Mouse (Mus musculus) intestine, embryonic 15.5 days (tissue): ENCODE data around the gene 1700034J05Rik. TPM values are rescaled to one million over a fixed set of nuclear protein-coding genes. Genes with fewer than 3 reads are reported as not detected.

ENCODE experiments used
- ATAC-seq: fragments of 200-750 bp; cut with Nextera tagmentation; 2 replicates; pipeline ENCODE4 v1.8.0; 2017; ENCODE audit warnings: moderate TSS enrichment, moderate library complexity
- H3K27ac ChIP-seq: fragments of 300-500 bp; sonication (generic); 2 replicates; pipeline ENCODE4 v1.5.1; 2015; ENCODE audit warnings: mild to moderate bottlenecking, inconsistent platforms
- H3K27me3 ChIP-seq: fragments of 300-500 bp; sonication (generic); replicated peaks from 2 replicates; pipeline ENCODE4 v1.6.1; 2015; ENCODE audit warnings: inconsistent platforms
- H3K36me3 ChIP-seq: fragments of 300-500 bp; sonication (generic); 2 replicates; pipeline ENCODE4 v1.6.1; 2015; ENCODE audit warnings: inconsistent platforms
- H3K4me1 ChIP-seq: fragments of 300-500 bp; sonication (generic); replicated peaks from 2 replicates; pipeline ENCODE4 v1.6.1; 2015; ENCODE audit warnings: inconsistent platforms
- H3K4me2 ChIP-seq: fragments of 300-500 bp; sonication (generic); replicated peaks from 2 replicates; pipeline ENCODE4 v1.6.1; 2015; ENCODE audit warnings: mild to moderate bottlenecking, inconsistent platforms
- H3K4me3 ChIP-seq: fragments of 300-500 bp; sonication (generic); replicated peaks from 2 replicates; pipeline ENCODE4 v1.5.1; 2015; ENCODE audit warnings: inconsistent platforms
- H3K9ac ChIP-seq: fragments of 300-500 bp; sonication (generic); 2 replicates; pipeline ENCODE4 v1.6.1; 2015; ENCODE audit warnings: inconsistent platforms
- H3K9me3 ChIP-seq: fragments of 300-500 bp; sonication (generic); 2 replicates; pipeline ENCODE4 v1.6.1; 2016; ENCODE audit warnings: inconsistent platforms
- WGBS: fragments of 180-500 bp; shearing (Covaris S2); methylation state at CpG from one replicate; pipeline ENCODE4 v1.1.7; 2015; 5-methylcytosine and 5-hydroxymethylcytosine counted together
- polyA plus RNA-seq: library from polyadenylated mRNA; unstranded; fragments of >200 nt; fragmentation: Nextera tagmentation; extraction: Ambion mirVana; gene quantifications from 2 replicates; pipeline ENCODE4 v1.2.1, GENCODE M21; 2015

1700034J05Rik gene
- polyA plus RNA-seq, 1 experiment from 2014 or later: 0.21 TPM

DNA sequence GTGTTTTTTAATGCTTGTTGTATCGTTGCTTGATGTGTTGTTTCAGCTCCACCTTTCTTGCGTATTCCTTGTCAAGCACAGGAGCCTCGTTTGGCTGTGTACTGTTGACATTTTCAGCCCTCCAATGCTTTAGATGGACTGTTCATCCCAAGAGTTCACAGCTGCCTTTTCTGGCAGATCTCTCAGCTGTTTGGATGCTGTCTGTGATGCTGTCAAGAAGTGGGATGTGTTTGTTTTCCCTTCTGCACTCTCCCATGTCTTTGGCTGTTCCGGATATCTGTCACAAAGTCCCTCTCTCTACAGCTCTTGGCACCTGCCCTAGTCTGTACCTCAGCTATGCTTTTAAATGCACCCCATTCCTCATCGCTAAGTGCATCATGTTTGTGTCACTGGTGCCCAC lies 6.7 kb upstream of the 1700034J05Rik start:
- Histone ChIP-seq H3K36me3 (no peaks in the 10 kb centered on the region), H3K9ac (no peak overlapping the region), H3K9me3 (no peaks in the 10 kb centered on the region), H3K4me2 (no peak overlapping the region), H3K27me3 (no peaks in the 10 kb centered on the region), H3K4me1 (peaks cover 9% of the 10 kb centered on the region), H3K27ac (no peak overlapping the region), H3K4me3 (no peak overlapping the region)
- ATAC-seq: no peak
- 64% methylated on average over 5 of the region's 5 CpGs for WGBS

DNA sequence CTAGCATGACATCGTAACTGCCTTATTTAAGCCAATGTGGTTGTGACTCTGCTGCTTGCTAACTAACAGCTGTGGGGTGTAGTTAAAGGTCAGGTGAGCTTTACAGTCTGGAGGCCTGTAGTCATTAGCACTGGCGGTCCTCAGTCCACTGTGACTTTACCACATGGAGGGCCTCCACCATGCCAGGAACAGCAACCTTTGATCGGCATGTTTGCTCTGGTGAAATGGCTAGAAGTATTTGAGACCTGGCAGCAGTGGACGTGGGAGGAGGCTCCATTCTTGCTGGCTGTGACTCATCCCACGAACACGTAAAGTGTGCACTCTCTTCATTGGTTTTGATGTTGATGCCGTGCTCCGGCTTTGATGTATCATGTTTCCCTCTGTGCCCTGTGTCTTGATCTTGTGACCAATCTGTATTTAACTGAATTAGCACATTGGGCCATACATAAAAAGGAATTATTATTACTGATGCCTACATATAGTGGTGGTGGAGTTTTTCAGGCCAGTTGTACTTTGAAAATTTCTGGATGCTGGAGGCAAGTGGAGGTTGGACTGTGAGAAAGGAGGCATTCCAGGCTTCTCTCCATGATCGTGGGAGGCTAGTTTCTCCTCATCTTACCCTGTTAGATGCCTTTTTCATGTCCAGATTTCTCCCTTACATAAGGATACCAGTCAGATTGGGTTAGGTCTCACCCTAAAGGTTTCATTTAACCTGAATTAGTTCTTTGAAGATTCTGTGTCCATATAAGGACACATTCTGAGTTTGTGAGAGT lies 5.9 kb upstream of the 1700034J05Rik start:
- H3K36me3 ChIP-seq: no peaks in the 10 kb centered on the region
- no peak overlapping the region for H3K27ac ChIP-seq
- no peak overlapping the region for H3K9ac ChIP-seq
- peaks cover 10% of the 10 kb centered on the region for H3K4me1 ChIP-seq
- H3K9me3 ChIP-seq: no peaks in the 10 kb centered on the region
- H3K4me2 ChIP-seq: no peak overlapping the region
- no peak overlapping the region for H3K4me3 ChIP-seq
- peak; percentile 81 for ATAC-seq
- no peaks in the 10 kb centered on the region for H3K27me3 ChIP-seq
- WGBS: 59% methylated on average over 9 of the region's 9 CpGs

DNA sequence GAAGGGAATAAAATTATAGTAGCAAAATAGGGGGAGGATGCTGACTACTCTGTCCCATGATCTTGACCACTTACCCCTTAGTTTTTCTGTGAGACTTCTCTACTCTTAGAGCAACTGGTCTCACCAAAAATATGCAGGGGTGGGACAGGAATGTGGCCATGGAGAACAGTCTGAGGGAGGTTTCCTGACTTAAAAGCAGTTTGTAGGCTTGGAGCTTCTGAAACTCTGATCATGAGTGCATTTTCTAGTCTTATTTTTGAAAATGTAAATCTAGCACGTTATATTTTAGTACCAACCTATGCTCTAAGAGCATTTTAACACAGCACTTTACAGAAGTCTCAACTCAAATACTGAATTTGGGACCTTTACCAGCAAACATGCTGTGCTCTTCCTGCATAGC lies 4.5 kb upstream of the 1700034J05Rik start:
- no peak for ATAC-seq

DNA sequence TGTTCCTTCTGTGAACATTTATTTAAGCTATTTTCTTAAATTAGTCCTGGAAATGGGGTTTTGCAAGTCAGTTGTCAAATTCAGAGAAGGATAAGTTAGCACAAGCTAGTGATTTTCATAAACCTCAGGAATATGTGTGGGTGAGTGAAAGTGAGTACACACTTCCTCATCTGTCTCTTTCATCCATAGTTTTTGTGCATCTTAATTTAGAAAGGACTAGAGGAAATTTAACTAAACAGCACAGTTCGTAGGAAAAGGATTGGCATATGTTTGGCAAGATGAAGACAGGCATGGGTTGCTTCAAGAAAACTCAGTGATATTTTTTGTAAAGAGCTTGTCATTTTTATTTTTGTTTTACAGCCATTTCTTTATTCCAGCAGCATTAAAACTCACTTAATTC lies 2.7 kb upstream of the 1700034J05Rik start:
- no peak overlapping the region for H3K9ac ChIP-seq
- H3K9me3 ChIP-seq: no peaks in the 10 kb centered on the region
- no peaks in the 10 kb centered on the region for H3K27me3 ChIP-seq
- H3K4me2 ChIP-seq: no peak overlapping the region
- H3K4me1 ChIP-seq: peaks cover 8% of the 10 kb centered on the region
- ATAC-seq: no peak
- no peak overlapping the region for H3K4me3 ChIP-seq
- 78% methylated on average over 1 of the region's 1 CpGs for WGBS
- H3K36me3 ChIP-seq: no peaks in the 10 kb centered on the region
- H3K27ac ChIP-seq: no peak overlapping the region

More for the DNA sequence above, 4.5 kb upstream of the 1700034J05Rik start:
- Histone ChIP-seq H3K9ac (no peak overlapping the region), H3K4me1 (peaks cover 10% of the 10 kb centered on the region), H3K9me3 (no peaks in the 10 kb centered on the region), H3K36me3 (no peaks in the 10 kb centered on the region), H3K4me3 (no peak overlapping the region), H3K27me3 (no peaks in the 10 kb centered on the region), H3K27ac (no peak overlapping the region), H3K4me2 (no peak overlapping the region)
- 77% methylated on average over 1 of the region's 1 CpGs for WGBS

DNA sequence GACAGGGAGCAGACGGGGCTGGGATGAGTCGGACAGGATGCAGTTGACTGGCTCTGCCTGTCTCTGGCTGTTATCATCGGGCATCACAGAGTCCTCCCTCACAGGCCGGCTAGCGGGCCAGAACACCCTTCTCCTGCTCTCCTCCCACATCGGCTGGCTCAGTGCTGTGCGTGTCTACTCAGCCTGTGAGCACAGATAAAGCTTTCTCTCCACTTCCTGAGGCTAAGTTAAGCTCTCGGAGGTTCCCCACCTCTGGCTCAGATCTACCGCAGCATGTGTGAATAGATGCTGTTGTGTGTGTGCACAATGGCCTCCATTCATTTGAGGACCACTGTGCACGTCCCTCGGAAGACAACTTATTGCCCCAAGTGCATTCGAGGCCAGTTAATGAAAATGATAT lies 1.7 kb upstream of the 1700034J05Rik start:
- Histone ChIP-seq H3K4me1 (peaks cover 3% of the 10 kb centered on the region), H3K36me3 (no peaks in the 10 kb centered on the region), H3K9ac (no peak overlapping the region), H3K27ac (peak overlapping the region; percentile 4; the same call in 1 of the 2 replicates), H3K9me3 (no peaks in the 10 kb centered on the region), H3K4me2 (no peak overlapping the region), H3K4me3 (no peak overlapping the region), H3K27me3 (no peaks in the 10 kb centered on the region)
- peak; percentile 75 for ATAC-seq
- WGBS: 45% methylated on average over 12 of the region's 12 CpGs

DNA sequence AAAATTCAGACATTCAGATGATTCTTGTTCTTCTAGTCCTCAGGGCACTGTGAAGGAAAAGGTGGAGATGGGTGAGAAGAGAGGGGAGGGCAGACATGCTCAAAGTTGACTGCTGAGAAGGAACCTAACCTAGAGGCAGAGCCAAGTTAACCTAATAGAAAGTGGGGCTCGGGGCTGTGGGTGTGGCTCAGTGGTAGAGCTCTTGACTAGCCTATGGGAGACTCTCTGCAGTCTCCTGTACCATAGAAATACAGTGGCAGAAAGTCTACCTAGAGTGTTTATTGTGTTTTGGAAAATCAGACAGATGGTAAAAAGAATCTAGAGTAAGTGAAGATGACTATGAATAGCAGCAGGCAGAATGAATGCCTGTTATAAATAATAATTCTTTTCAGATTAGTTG lies 1.3 kb upstream of the 1700034J05Rik start:
- H3K4me3 ChIP-seq: no peak overlapping the region
- peaks cover 3% of the 10 kb centered on the region for H3K4me1 ChIP-seq
- no peaks in the 10 kb centered on the region for H3K9me3 ChIP-seq
- no peak overlapping the region for H3K9ac ChIP-seq
- no peak for ATAC-seq
- 60% methylated on average over 1 of the region's 1 CpGs for WGBS
- H3K27ac ChIP-seq: no peak overlapping the region
- H3K4me2 ChIP-seq: no peak overlapping the region
- H3K36me3 ChIP-seq: no peaks in the 10 kb centered on the region
- H3K27me3 ChIP-seq: no peaks in the 10 kb centered on the region

DNA sequence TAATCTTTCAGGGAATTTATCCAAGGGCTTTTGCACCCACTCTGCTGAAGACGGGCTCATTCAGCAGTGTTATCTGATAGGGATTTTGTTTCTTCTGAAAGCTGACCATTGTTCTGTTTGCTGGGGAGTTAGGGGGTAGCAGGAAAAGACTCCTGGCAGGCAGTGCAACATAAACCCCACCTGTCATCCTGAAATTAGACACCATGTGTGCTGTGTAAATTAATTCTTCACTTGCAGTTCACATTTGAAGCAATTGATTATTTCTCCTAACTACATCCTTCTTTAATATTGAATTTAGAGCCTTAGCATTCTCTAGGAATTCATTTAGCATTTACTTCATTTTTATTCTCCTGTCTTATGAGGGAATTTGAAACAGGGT lies 3.8 kb downstream of the 1700034J05Rik start:
- Histone ChIP-seq H3K27ac (no peak overlapping the region), H3K4me1 (peaks cover 20% of the 10 kb centered on the region), H3K9ac (no peak overlapping the region), H3K4me2 (no peak overlapping the region), H3K36me3 (no peaks in the 10 kb centered on the region), H3K27me3 (no peaks in the 10 kb centered on the region), H3K9me3 (no peaks in the 10 kb centered on the region), H3K4me3 (no peak overlapping the region)
- ATAC-seq: no peak
- WGBS: 45% methylated on average over 1 of the region's 1 CpGs

DNA sequence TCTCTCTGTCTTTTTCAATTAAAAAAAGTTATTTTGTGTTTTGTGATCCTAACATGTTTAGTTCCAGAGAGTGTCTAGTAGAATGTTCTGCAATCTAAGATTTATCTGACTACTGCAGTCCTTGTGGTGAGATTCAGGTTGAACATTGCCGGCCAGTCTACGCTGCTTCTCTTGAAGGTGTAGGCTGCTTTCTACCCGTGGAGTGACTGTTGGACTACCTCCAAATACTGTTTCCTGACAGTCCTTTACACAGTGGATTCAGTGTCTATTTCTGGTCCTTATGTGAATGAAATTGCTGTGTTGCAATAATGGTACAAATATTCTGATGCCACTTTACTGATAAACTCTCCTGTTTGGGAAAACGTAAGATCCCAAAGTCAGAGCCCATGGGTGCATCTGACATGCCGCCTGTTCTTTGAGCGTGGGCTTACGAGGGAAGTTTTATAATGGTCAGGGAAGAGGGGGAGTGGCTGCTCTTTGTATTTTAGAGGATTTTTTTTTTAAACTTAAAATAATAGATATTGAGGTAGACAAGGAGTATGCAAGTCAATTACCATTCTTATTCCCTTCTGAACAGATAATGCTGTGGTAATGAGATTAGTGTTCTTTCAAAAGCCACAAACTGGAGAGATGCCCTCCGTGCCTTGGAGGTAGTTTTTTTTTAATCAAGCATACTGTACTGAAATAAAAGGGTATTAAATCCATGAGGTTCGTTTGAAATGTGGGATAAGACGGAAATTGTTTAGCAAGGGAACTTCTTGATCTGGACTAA lies 4.4 kb downstream of the 1700034J05Rik start:
- Histone ChIP-seq H3K27ac (no peak overlapping the region), H3K9ac (no peak overlapping the region), H3K4me2 (no peak overlapping the region), H3K27me3 (no peaks in the 10 kb centered on the region), H3K36me3 (no peaks in the 10 kb centered on the region), H3K4me1 (peaks cover 25% of the 10 kb centered on the region), H3K4me3 (no peak overlapping the region), H3K9me3 (no peaks in the 10 kb centered on the region)
- WGBS: 73% methylated on average over 10 of the region's 10 CpGs
- ATAC-seq: no peak

DNA sequence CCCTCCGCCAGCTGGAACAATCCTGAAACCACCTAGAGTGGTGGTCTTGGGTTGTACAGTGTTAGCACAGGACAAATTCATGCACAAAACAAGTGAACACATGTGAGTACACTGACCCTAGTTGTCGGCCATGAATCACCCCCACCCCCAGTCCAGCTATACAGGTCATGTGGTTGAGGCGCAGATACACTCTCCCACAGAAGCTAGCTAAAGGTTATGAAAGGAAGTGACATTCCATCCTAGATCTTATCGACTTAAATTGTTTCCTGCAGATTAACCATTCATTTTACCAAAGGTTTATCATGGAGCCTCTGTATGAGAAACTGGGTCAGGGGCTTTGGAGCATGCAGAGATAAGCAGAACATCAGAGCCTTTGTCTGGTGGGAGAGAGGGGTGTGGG lies 7.0 kb downstream of the 1700034J05Rik start:
- no peaks in the 10 kb centered on the region for H3K36me3 ChIP-seq
- H3K4me3 ChIP-seq: no peak overlapping the region
- H3K27ac ChIP-seq: no peak overlapping the region
- H3K4me2 ChIP-seq: no peak overlapping the region
- H3K27me3 ChIP-seq: no peaks in the 10 kb centered on the region
- peaks cover 28% of the 10 kb centered on the region for H3K4me1 ChIP-seq
- 62% methylated on average over 4 of the region's 4 CpGs for WGBS
- ATAC-seq: peak; percentile 53
- H3K9ac ChIP-seq: no peak overlapping the region
- H3K9me3 ChIP-seq: no peaks in the 10 kb centered on the region

DNA sequence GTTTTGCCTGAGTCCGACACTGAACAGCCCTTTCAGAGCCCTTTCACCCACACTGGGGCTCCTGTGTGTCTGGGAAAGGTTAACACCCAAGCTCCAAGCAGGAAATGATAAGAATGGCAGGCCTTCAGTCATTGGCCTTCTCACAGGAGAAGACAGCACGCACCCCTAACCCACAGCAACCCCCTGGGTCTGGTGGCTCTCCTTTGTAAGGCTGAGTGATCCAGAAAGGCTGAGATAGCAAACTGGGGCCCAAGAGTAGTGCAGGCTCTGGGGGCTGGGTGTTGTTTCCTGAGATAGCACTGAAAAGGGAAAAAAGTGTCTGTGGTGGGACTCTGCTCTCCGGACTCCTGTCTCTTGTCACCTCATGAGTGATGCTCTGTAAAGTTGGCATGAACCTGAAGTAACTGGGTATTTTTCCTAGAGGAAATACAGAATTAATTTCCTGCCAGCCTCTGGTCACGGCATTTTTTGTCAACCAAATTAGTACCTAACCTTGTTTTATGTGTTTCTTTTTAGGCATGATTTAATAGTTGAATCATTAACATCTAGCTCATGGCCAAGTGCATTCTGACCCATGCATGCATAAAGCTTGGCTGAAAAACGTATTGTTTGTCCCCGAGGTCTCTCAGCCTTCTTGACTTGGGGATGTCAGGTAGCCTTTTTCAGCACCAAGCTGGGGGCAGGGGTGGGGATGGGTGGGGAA lies 7.7 kb downstream of the 1700034J05Rik start:
- Histone ChIP-seq H3K36me3 (no peaks in the 10 kb centered on the region), H3K4me1 (peaks cover 28% of the 10 kb centered on the region), H3K27ac (no peak overlapping the region), H3K4me2 (no peak overlapping the region), H3K4me3 (no peak overlapping the region), H3K9me3 (no peaks in the 10 kb centered on the region), H3K9ac (no peak overlapping the region), H3K27me3 (no peaks in the 10 kb centered on the region)
- ATAC-seq: no peak
- WGBS: 75% methylated on average over 6 of the region's 6 CpGs

DNA sequence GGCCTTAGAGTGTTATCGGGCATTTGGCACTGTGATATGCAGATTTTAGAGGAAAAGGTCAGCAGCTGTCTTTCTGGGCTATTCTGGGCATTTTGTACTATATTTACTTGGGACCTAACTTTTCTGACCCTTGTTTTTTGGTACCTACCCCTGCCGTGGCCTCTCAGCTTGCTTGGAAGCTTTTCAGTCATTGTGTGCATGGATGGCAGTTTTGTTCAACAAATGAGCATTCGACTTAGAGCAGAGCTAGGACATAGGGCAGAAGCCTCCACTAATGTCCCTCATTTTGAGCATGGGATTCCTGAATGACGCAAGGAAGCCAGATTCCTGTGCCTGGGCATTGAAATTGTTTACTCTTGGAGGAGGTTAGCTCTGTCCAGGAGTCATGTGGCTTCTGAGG lies 9.4 kb downstream of the 1700034J05Rik start:
- H3K4me2 ChIP-seq: no peak overlapping the region
- WGBS: 44% methylated on average over 4 of the region's 4 CpGs
- H3K4me3 ChIP-seq: no peak overlapping the region
- H3K9me3 ChIP-seq: no peaks in the 10 kb centered on the region
- H3K36me3 ChIP-seq: no peaks in the 10 kb centered on the region
- H3K4me1 ChIP-seq: peaks cover 28% of the 10 kb centered on the region
- no peaks in the 10 kb centered on the region for H3K27me3 ChIP-seq
- H3K27ac ChIP-seq: no peak overlapping the region
- ATAC-seq: no peak
- H3K9ac ChIP-seq: no peak overlapping the region

DNA sequence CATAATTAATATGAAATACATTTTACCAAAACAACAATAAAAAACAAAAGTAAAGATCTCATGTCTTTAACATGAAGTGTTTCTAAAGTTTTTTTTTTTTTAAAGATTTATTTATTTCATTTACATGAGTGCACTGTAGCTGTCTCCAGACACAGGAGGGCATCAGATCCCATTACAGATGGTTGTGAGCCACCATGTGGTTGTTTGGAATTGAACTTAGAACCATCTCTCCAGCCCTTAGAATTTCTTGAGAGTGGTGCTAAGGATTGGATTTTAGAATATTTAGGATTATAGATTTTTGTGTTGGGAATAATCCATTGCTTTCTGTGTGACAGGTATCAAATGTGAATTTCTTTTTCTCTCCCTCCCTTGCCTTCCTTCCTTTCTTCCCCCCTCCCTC lies 10.2 kb downstream of the 1700034J05Rik start:
- H3K27ac ChIP-seq: no peak overlapping the region
- H3K36me3 ChIP-seq: no peaks in the 10 kb centered on the region
- ATAC-seq: no peak
- no peaks in the 10 kb centered on the region for H3K9me3 ChIP-seq
- no peak overlapping the region for H3K4me3 ChIP-seq
- no peaks in the 10 kb centered on the region for H3K27me3 ChIP-seq
- no peak overlapping the region for H3K9ac ChIP-seq
- no peak overlapping the region for H3K4me2 ChIP-seq
- H3K4me1 ChIP-seq: peaks cover 30% of the 10 kb centered on the region
